Mouse (Mus musculus) spleen, adult 2 months (tissue): ENCODE measurements around the gene Mknk1.

Source experiments
- CTCF ChIP-seq: fragments of 200-500 bp; IDR thresholded peaks from 2 replicates; pipeline ENCODE4 v1.5.1; 2011; ENCODE audit warnings: mild to moderate bottlenecking, inconsistent platforms; ENCODE audit not compliant: insufficient read depth, insufficient read length, insufficient replicate concordance; ENCODE audit errors: extremely low read depth
- POLR2A ChIP-seq: fragments of 200-500 bp; IDR thresholded peaks from 2 replicates; pipeline ENCODE4 v1.6.1; 2011; ENCODE audit warnings: low read depth, low read length, inconsistent platforms

- TF ChIP-seq POLR2A (no peak), CTCF (no peak)
Measured at GRCm38 (mm10) chr4:115846656-115847055, 7.7 kb downstream of the Mknk1 start.
